Mouse (Mus musculus) liver, adult 2 months (tissue): ENCODE data around the gene Atp6v1b1. TPM values are rescaled to one million over a fixed set of nuclear protein-coding genes. Genes with fewer than 3 reads are reported as not detected.

Source experiments
- DNase-seq: peaks from one replicate; pipeline ENCODE4 v3.0.0-alpha.2; 2011; ENCODE audit warnings: low read depth, low spot score; ENCODE audit errors: extremely low read depth
- H3K27ac ChIP-seq: fragments of 200-500 bp; replicated peaks from 2 replicates; pipeline ENCODE4 v1.5.1; 2012; ENCODE audit warnings: low read depth, mild to moderate bottlenecking, control low read depth, inconsistent platforms, low read length; ENCODE audit not compliant: insufficient read depth
- H3K27me3 ChIP-seq: fragments of 200-500 bp; 2 replicates; pipeline ENCODE4 v1.6.1; 2012; ENCODE audit warnings: mild to moderate bottlenecking, moderate library complexity, low read length, inconsistent platforms; ENCODE audit not compliant: control insufficient read depth, insufficient read depth
- H3K36me3 ChIP-seq: fragments of 200-500 bp; 2 replicates; pipeline ENCODE4 v1.6.1; 2012; ENCODE audit warnings: low read length, inconsistent platforms; ENCODE audit not compliant: control insufficient read depth, insufficient read depth
- H3K4me1 ChIP-seq: fragments of 200-500 bp; 2 replicates; pipeline ENCODE4 v1.6.1; 2011; ENCODE audit warnings: low read length; ENCODE audit not compliant: control insufficient read depth, insufficient read depth
- H3K4me3 ChIP-seq: fragments of 200-500 bp; 2 replicates; pipeline ENCODE4 v1.5.1; 2011; ENCODE audit warnings: low read depth, mild to moderate bottlenecking, control low read depth, low read length, moderate library complexity; ENCODE audit not compliant: insufficient read depth
- H3K79me2 ChIP-seq: fragments of 200-500 bp; 2 replicates; pipeline ENCODE4 v1.6.1; 2012; ENCODE audit warnings: inconsistent platforms, mild to moderate bottlenecking, low read length, moderate library complexity; ENCODE audit not compliant: control insufficient read depth, insufficient read depth
- H3K9ac ChIP-seq: fragments of 200-500 bp; 2 replicates; pipeline ENCODE4 v1.6.1; 2012; ENCODE audit warnings: low read depth, mild to moderate bottlenecking, control low read depth, inconsistent platforms, low read length
- CTCF ChIP-seq: fragments of 200-500 bp; IDR thresholded peaks from 2 replicates; pipeline ENCODE4 v1.5.1; 2011; ENCODE audit warnings: low read depth, low read length, control low read depth
- POLR2A ChIP-seq: fragments of 200-500 bp; IDR thresholded peaks from 2 replicates; pipeline ENCODE4 v1.6.1; 2011; ENCODE audit warnings: low read length, control low read depth; ENCODE audit not compliant: insufficient read depth; ENCODE audit errors: extremely low read depth
- WGBS: fragments of 180-500 bp; shearing (Covaris S2); methylation state at CpG from one replicate; pipeline ENCODE4 v1.1.7; 2018; 5-methylcytosine and 5-hydroxymethylcytosine counted together
- polyA plus RNA-seq: library from polyadenylated mRNA; depleted of rRNA; stranded (reverse); fragments of >200 nt; gene quantifications from 2 replicates; pipeline ENCODE4 v1.2.3, GENCODE M21; 2012; rRNA removed
- total RNA-seq: library from RNA; depleted of rRNA; stranded (reverse); fragments of >200 nt; gene quantifications from 2 replicates; pipeline ENCODE4 v1.2.3, GENCODE M21; 2014; rRNA removed

The Atp6v1b1 gene
- total and polyA plus RNA-seq, 2 experiments, result not detected

DNA sequence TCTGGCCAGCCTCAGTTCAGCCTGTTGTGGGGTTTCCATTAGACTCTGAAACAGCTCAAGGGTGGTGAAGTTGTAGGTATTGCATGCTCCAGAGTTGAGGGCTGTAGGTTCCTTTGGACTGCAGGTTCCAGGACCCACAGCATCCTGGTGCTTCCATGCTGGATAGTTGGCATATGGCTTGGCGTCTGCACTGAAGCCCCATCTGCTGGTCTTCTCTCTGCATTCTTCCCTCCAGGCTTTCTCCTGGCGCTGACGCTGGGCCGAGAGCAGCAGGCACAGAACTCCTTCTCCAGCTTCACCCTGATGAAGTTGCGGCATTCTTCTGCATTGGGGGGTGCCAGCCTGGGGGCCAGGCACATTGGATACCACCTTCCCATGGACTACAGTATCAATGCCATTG is 59.2 kb downstream of the Atp6v1b1 start:
- no peaks in the 10 kb centered on the region for H3K79me2 ChIP-seq
- H3K27ac ChIP-seq, result no peak overlapping the region
- H3K9ac ChIP-seq, result no peak overlapping the region
- peaks cover 15% of the 10 kb centered on the region for H3K36me3 ChIP-seq
- H3K4me1 ChIP-seq, result no peaks in the 10 kb centered on the region
- H3K27me3 ChIP-seq, result no peaks in the 10 kb centered on the region
- no peak overlapping the region for H3K4me3 ChIP-seq
- no peak for DNase-seq
- 98% methylated on average over 5 of the region's 5 CpGs for WGBS
- TF ChIP-seq CTCF (no peak), POLR2A (no peak)

DNA sequence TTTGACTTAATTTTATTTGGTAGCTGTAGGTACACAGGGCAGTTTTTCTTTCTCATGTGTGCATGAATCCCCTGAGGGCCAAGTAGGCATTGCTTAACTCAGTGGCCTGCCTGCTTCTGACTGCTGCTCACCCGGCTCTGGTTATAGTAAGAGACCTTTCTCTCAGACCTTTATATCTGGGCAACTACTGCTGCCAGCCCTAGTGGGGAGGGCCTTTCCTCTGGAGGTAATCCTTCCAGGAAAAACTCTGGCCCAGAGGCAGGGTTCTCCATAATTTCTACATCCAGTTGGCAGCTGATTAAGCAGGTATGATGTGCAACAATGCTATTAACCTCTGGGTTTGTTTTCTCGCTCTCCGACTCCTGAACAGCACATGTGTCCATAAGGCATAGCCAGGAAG is 60.1 kb downstream of the Atp6v1b1 start:
- TF ChIP-seq CTCF, result no peak
- no peak for TF ChIP-seq POLR2A
- H3K4me1 ChIP-seq, result no peaks in the 10 kb centered on the region
- H3K4me3 ChIP-seq, result no peak overlapping the region
- WGBS, result 84% methylated on average over 3 of the region's 3 CpGs
- no peaks in the 10 kb centered on the region for H3K27me3 ChIP-seq
- H3K36me3 ChIP-seq, result peaks cover 15% of the 10 kb centered on the region
- H3K79me2 ChIP-seq, result no peaks in the 10 kb centered on the region
- no peak overlapping the region for H3K27ac ChIP-seq
- H3K9ac ChIP-seq, result no peak overlapping the region
- no peak for DNase-seq

Other genes starting within 250 kb of the Atp6v1b1 start
- 17.4 and 21.8 TPM in 2 replicates for gene Dguok, start 236.0 kb upstream of the Atp6v1b1 start, total RNA-seq
- 23.5 and 24.9 TPM in 2 replicates for gene Dguok, start 236.0 kb upstream of the Atp6v1b1 start, polyA plus RNA-seq
- 0.28 and 0.40 TPM in 2 replicates for gene Actg2, start 206.7 kb upstream of the Atp6v1b1 start, total RNA-seq
- gene Actg2, start 206.7 kb upstream of the Atp6v1b1 start, polyA plus RNA-seq, result 1.1 and 1.2 TPM in 2 replicates
- 7.4 and 9.3 TPM in 2 replicates for gene Stambp, start 170.3 kb upstream of the Atp6v1b1 start, total RNA-seq
- gene Stambp, start 170.3 kb upstream of the Atp6v1b1 start, polyA plus RNA-seq, result 5.8 and 6.9 TPM in 2 replicates
- gene Clec4f, start 86.8 kb upstream of the Atp6v1b1 start, total RNA-seq, result 116 and 171 TPM in 2 replicates
- 37.8 and 52.3 TPM in 2 replicates for gene Clec4f, start 86.8 kb upstream of the Atp6v1b1 start, polyA plus RNA-seq
- 3.4 and 3.7 TPM in 2 replicates for gene Cd207, start 65.1 kb upstream of the Atp6v1b1 start, total RNA-seq
- gene Cd207, start 65.1 kb upstream of the Atp6v1b1 start, polyA plus RNA-seq, result 0.93 and 1.1 TPM in 2 replicates
- gene Vax2, start 31.7 kb upstream of the Atp6v1b1 start, total RNA-seq, result not detected in 2 replicates
- gene Vax2, start 31.7 kb upstream of the Atp6v1b1 start, polyA plus RNA-seq, result not detected in 2 replicates
- gene Ankrd53, start 19.7 kb downstream of the Atp6v1b1 start, total RNA-seq, result not detected in 2 replicates
- not detected in 2 replicates for gene Ankrd53, start 19.7 kb downstream of the Atp6v1b1 start, polyA plus RNA-seq
- gene Tex261, start 32.8 kb downstream of the Atp6v1b1 start, total RNA-seq, result 30.0 and 37.7 TPM in 2 replicates
- gene Tex261, start 32.8 kb downstream of the Atp6v1b1 start, polyA plus RNA-seq, result 98.1 and 114 TPM in 2 replicates
- gene Nagk, start 52.0 kb downstream of the Atp6v1b1 start, total RNA-seq, result 20.9 and 26.3 TPM in 2 replicates
- 8.8 and 11.0 TPM in 2 replicates for gene Nagk, start 52.0 kb downstream of the Atp6v1b1 start, polyA plus RNA-seq
- gene Paip2b, start 88.8 kb downstream of the Atp6v1b1 start, total RNA-seq, result 16.3 and 17.0 TPM in 2 replicates
- gene Paip2b, start 88.8 kb downstream of the Atp6v1b1 start, polyA plus RNA-seq, result 6.7 and 8.6 TPM in 2 replicates
- 39.5 and 47.0 TPM in 2 replicates for gene Zfp638, start 124.1 kb downstream of the Atp6v1b1 start, total RNA-seq
- gene Zfp638, start 124.1 kb downstream of the Atp6v1b1 start, polyA plus RNA-seq, result 4.4 and 5.0 TPM in 2 replicates